Mouse (Mus musculus) embryonic fibroblast, embryonic 13.5 days (primary cell): Measurements from ENCODE around the gene Art3.

Experiments used
- CTCF ChIP-seq: IDR thresholded peaks from 2 replicates; pipeline ENCODE4 v1.5.1; 2011; ENCODE audit warnings: mild to moderate bottlenecking, control low read depth, low read length, moderate library complexity, borderline replicate concordance; ENCODE audit not compliant: insufficient read depth
- POLR2A ChIP-seq: IDR thresholded peaks from 2 replicates; pipeline ENCODE4 v1.6.1; 2011; ENCODE audit warnings: low read depth, mild to moderate bottlenecking, control low read depth, low read length, moderate library complexity

- TF ChIP-seq POLR2A (no peak), CTCF (no peak)
Observed at GRCm38 (mm10) chr5:92365146-92365705, 33.6 kb downstream of the Art3 start.
